ENCODE assay signal across 13 mouse cellular contexts in genomic region chr2:122125680-122126572, GRCm38 (mm10). TPM values are rescaled to one million over a fixed set of nuclear protein-coding genes. Genes with fewer than 3 reads are reported as not detected.
DNase-seq lines count a peak whose midpoint lies in the region; ATAC-seq and TF ChIP-seq lines count a peak whose summit lies in the region.
"Had no signal": no experiment of that assay in that cellular context is flagged by ENCODE, and none has a peak within 500 bp of the region (broad histone marks: within the 10 kb centered on the region; RNA-seq: fewer than 3 reads in every experiment).

No protein-coding gene starts in this region.

- 28% methylated on average over 12 of the region's 12 CpGs for WGBS in liver, embryonic 11.5 days
- WGBS in thymus, adult 2 months = 22% methylated on average over 12 of the region's 12 CpGs
- 41% methylated on average over 12 of the region's 12 CpGs for WGBS in stomach, postnatal 0 days

- ATAC-seq in liver, embryonic 11.5 days (replicated peaks; ENCODE audit: low FRiP score) = peak; percentile 61
- ATAC-seq in cerebellum, adult (ENCODE audit: insufficient number of reproducible peaks, low FRiP score, low TSS enrichment) = no peak
- no peak for ATAC-seq in stomach, postnatal 0 days (ENCODE audit: low FRiP score, low TSS enrichment)
- ATAC-seq: forebrain, embryonic 16.5 days; hindbrain, postnatal 0 days had no signal

- peak overlapping the region; percentile 22; the same call in 1 of the 2 replicates for H3K4me2 ChIP-seq in liver, embryonic 11.5 days
- H3K4me2 ChIP-seq in stomach, postnatal 0 days (replicated peaks; ENCODE audit: low read depth) = no peak overlapping the region
- H3K4me2 ChIP-seq: neural tube, embryonic 13.5 days had no signal

- no peaks in the 10 kb centered on the region for H3K9me3 ChIP-seq in liver, embryonic 11.5 days (ENCODE audit: control insufficient read depth, low read length)
- no peaks in the 10 kb centered on the region for H3K9me3 ChIP-seq in stomach, postnatal 0 days (ENCODE audit: control insufficient read depth, low read length)
- H3K9me3 ChIP-seq: embryonic facial prominence, embryonic 10.5 days; neural tube, embryonic 13.5 days had no signal

- H3K4me3 ChIP-seq in liver, embryonic 11.5 days (ENCODE audit: low read depth, low read length) = no peak overlapping the region
- H3K4me3 ChIP-seq in thymus, adult 2 months (ENCODE audit: control insufficient read depth, insufficient read depth, low read length) = no peak overlapping the region
- H3K4me3 ChIP-seq in stomach, postnatal 0 days (ENCODE audit: low read depth, low read length) = no peak overlapping the region
- H3K4me3 ChIP-seq: embryonic facial prominence, embryonic 10.5 days; neural tube, embryonic 13.5 days had no signal

- H3K9ac ChIP-seq in liver, embryonic 11.5 days (ENCODE audit: low read depth, low read length) = no peak overlapping the region
- no peak overlapping the region for H3K9ac ChIP-seq in stomach, postnatal 0 days (ENCODE audit: low read length)
- H3K9ac ChIP-seq: neural tube, embryonic 13.5 days had no signal

- peaks cover 17% of the 10 kb centered on the region for H3K4me1 ChIP-seq in liver, embryonic 11.5 days (replicated peaks; ENCODE audit: control insufficient read depth, insufficient read depth, low read length)
- H3K4me1 ChIP-seq in thymus, adult 2 months (replicated peaks; ENCODE audit: control insufficient read depth, insufficient read depth, low read length) = peaks cover 26% of the 10 kb centered on the region
- H3K4me1 ChIP-seq in stomach, postnatal 0 days (replicated peaks; ENCODE audit: control insufficient read depth, insufficient read depth) = no peaks in the 10 kb centered on the region
- H3K4me1 ChIP-seq: neural tube, embryonic 13.5 days had no signal

- TF ChIP-seq EP300 in stomach, postnatal 0 days (optimal IDR thresholded peaks at IDR 0.05) = no peak

- H3K27me3 ChIP-seq in liver, embryonic 11.5 days (replicated peaks; ENCODE audit: control insufficient read depth, insufficient read depth, low read length) = no peaks in the 10 kb centered on the region
- H3K27me3 ChIP-seq in thymus, adult 2 months (ENCODE audit: control insufficient read depth, insufficient read depth, low read length) = no peaks in the 10 kb centered on the region
- no peaks in the 10 kb centered on the region for H3K27me3 ChIP-seq in stomach, postnatal 0 days (ENCODE audit: control insufficient read depth, insufficient read depth, low read length)
- H3K27me3 ChIP-seq: neural tube, embryonic 13.5 days had no signal

- no peak overlapping the region for H3K27ac ChIP-seq in liver, embryonic 11.5 days (ENCODE audit: low read depth, low read length)
- H3K27ac ChIP-seq in thymus, adult 2 months (ENCODE audit: control insufficient read depth, insufficient read depth, low read length) = peak overlapping the region; percentile 87
- no peak overlapping the region for H3K27ac ChIP-seq in stomach, postnatal 0 days (replicated peaks)
- H3K27ac ChIP-seq: embryonic facial prominence, embryonic 10.5 days; hindbrain, postnatal 0 days; neural tube, embryonic 13.5 days had no signal

- TF ChIP-seq POLR2A in thymus, adult 2 months (IDR thresholded peaks at IDR 0.05; ENCODE audit: control insufficient read depth, extremely low read depth, insufficient read depth, low read length, poor library complexity) = no peak

- intact Hi-C loops in left cerebral cortex, postnatal 4 days (cut with DNase I) = no loop called here

- no peak for TF ChIP-seq CTCF in thymus, adult 2 months (IDR thresholded peaks at IDR 0.05; ENCODE audit: borderline replicate concordance, control insufficient read depth, extremely low read depth, insufficient read depth, low read length, poor library complexity)
- no peak for TF ChIP-seq CTCF in stomach, postnatal 0 days (IDR thresholded peaks at IDR 0.05; ENCODE audit: low read depth)

- no peaks in the 10 kb centered on the region for H3K36me3 ChIP-seq in liver, embryonic 11.5 days (ENCODE audit: control insufficient read depth, insufficient read depth, low read length)
- no peaks in the 10 kb centered on the region for H3K36me3 ChIP-seq in thymus, adult 2 months (ENCODE audit: control insufficient read depth, insufficient read depth, low read length)
- H3K36me3 ChIP-seq in stomach, postnatal 0 days (ENCODE audit: control insufficient read depth, insufficient read depth, low read length) = no peaks in the 10 kb centered on the region
- H3K36me3 ChIP-seq: embryonic facial prominence, embryonic 10.5 days; neural tube, embryonic 13.5 days had no signal

- DNase-seq in CD8-positive naive resting alpha-beta T cell, adult 2 months (ENCODE audit: low read depth in 2 of 2, low spot score in 2 of 2) = peak; percentile 35 to 48
- DNase-seq in MEL-GATA-1-ER (ENCODE audit: extremely low read depth, low read depth) (peak; percentile 67), adipocyte (ENCODE audit: low spot score) (no peak)
- no peak for DNase-seq in liver, embryonic 11.5 days (ENCODE audit: low spot score)
- peak; percentile 40 for DNase-seq in thymus, adult 2 months
- DNase-seq in stomach, postnatal 0 days (ENCODE audit: low spot score) = no peak
- DNase-seq in left cerebral cortex, postnatal 4 days = no peak

RNA-seq across cellular contexts. Expression of gene Spg11, which starts 7.7 kb away (rescaled TPM):
- 9.3 and 9.8 TPM in 2 replicates for polyA plus RNA-seq in liver, embryonic 11.5 days (2014; fragmentation: Nextera tagmentation; extraction: Ambion mirVana)
- polyA plus RNA-seq in thymus, adult 2 months (2012; rRNA removed) = 14.0 and 14.9 TPM in 2 replicates
- 2.7 and 3.2 TPM in 2 replicates for polyA plus RNA-seq in stomach, postnatal 0 days (2015; fragmentation: Nextera tagmentation; extraction: Ambion mirVana)
- 10 to 100 TPM; 23.3 to 23.7 TPM for total RNA-seq in left cerebral cortex, postnatal 4 days (2021)

RNA-seq across cellular contexts. Expression of gene B2m, which starts 21.6 kb away (rescaled TPM):
- 311 and 321 TPM in 2 replicates for polyA plus RNA-seq in liver, embryonic 11.5 days (2014; fragmentation: Nextera tagmentation; extraction: Ambion mirVana)
- polyA plus RNA-seq in thymus, adult 2 months (2012; rRNA removed) = 1,110 and 1,280 TPM in 2 replicates
- 445 and 475 TPM in 2 replicates for polyA plus RNA-seq in stomach, postnatal 0 days (2015; fragmentation: Nextera tagmentation; extraction: Ambion mirVana)
- 10 to 100 TPM; 38.3 to 42.6 TPM for total RNA-seq in left cerebral cortex, postnatal 4 days (2021)

RNA-seq across cellular contexts. Expression of gene Trim69, which starts 34.6 kb away (rescaled TPM):
- polyA plus RNA-seq in liver, embryonic 11.5 days (2014; fragmentation: Nextera tagmentation; extraction: Ambion mirVana) = 0.17 TPM in 1 of 2 replicates, not detected in the other
- 0.12 and 0.13 TPM in 2 replicates for polyA plus RNA-seq in thymus, adult 2 months (2012; rRNA removed)
- polyA plus RNA-seq in stomach, postnatal 0 days (2015; fragmentation: Nextera tagmentation; extraction: Ambion mirVana) = 0.05 TPM in 1 of 2 replicates, not detected in the other
- total RNA-seq in left cerebral cortex, postnatal 4 days (2021) = not detected
- total RNA-seq: hindbrain, postnatal 0 days had no signal
- polyA plus RNA-seq: embryonic facial prominence, embryonic 10.5 days; forebrain, embryonic 16.5 days; hindbrain, postnatal 0 days; limb, embryonic 11.5 days; neural tube, embryonic 13.5 days had no signal

Comparison
In these comparisons a context has a peak if more than half of its experiments do, and no peak if none do; other contexts are left out.
1. DNase-seq: peak in CD8-positive naive resting alpha-beta T cell, adult 2 months (2 of 2), MEL-GATA-1-ER (single experiment) and thymus, adult 2 months (single experiment); none in liver, embryonic 11.5 days (single experiment), stomach, postnatal 0 days (single experiment), left cerebral cortex, postnatal 4 days (single experiment) and adipocyte (single experiment).